Mouse (Mus musculus) intestine, embryonic 14.5 days (tissue): ENCODE measurements around the gene Abcg1. TPM values are rescaled to one million over a fixed set of nuclear protein-coding genes. Genes with fewer than 3 reads are reported as not detected.

Experiments
- ATAC-seq: fragments of 200-750 bp; cut with Nextera tagmentation; replicated peaks from 2 replicates; pipeline ENCODE4 v1.8.0; 2017; ENCODE audit warnings: low read depth, moderate number of reproducible peaks, moderate TSS enrichment, moderate library complexity; ENCODE audit not compliant: low FRiP score, low TSS enrichment
- DNase-seq: peaks from one replicate; pipeline ENCODE4 v3.0.0-alpha.2; 2018; ENCODE audit warnings: low spot score
- H3K27ac ChIP-seq: fragments of 300-500 bp; sonication (generic); 2 replicates; pipeline ENCODE4 v1.5.1; 2014; ENCODE audit warnings: low read depth, mild to moderate bottlenecking, control low read depth
- H3K27me3 ChIP-seq: fragments of 300-500 bp; sonication (generic); replicated peaks from 2 replicates; pipeline ENCODE4 v1.6.1; 2014; ENCODE audit warnings: low read length, control low read depth; ENCODE audit not compliant: control insufficient read depth, insufficient read depth
- H3K36me3 ChIP-seq: fragments of 300-500 bp; sonication (generic); 2 replicates; pipeline ENCODE4 v1.6.1; 2014; ENCODE audit warnings: low read length, control low read depth; ENCODE audit not compliant: control insufficient read depth, insufficient read depth
- H3K4me1 ChIP-seq: fragments of 300-500 bp; sonication (generic); replicated peaks from 2 replicates; pipeline ENCODE4 v1.6.1; 2014; ENCODE audit warnings: low read length, control low read depth, mixed read lengths; ENCODE audit not compliant: control insufficient read depth, insufficient read depth
- H3K4me2 ChIP-seq: fragments of 300-500 bp; sonication (generic); 2 replicates; pipeline ENCODE4 v1.6.1; 2014; ENCODE audit warnings: low read length
- H3K4me3 ChIP-seq: fragments of 300-500 bp; sonication (generic); 2 replicates; pipeline ENCODE4 v1.5.1; 2014; ENCODE audit warnings: low read depth, low read length, control low read depth, mixed read lengths
- H3K9ac ChIP-seq: fragments of 300-500 bp; sonication (generic); 2 replicates; pipeline ENCODE4 v1.6.1; 2014; ENCODE audit warnings: mild to moderate bottlenecking, low read length
- H3K9me3 ChIP-seq: fragments of 300-500 bp; sonication (generic); 2 replicates; pipeline ENCODE4 v1.6.1; 2016; ENCODE audit warnings: low read length, control low read depth; ENCODE audit not compliant: control insufficient read depth
- WGBS: fragments of 180-500 bp; shearing (Covaris S2); extraction: QIAGEN DNeasy Blood & Tissue Kit; methylation state at CpG from one replicate; pipeline ENCODE4 v1.1.7; 2014; 5-methylcytosine and 5-hydroxymethylcytosine counted together
- polyA plus RNA-seq: library from polyadenylated mRNA; unstranded; fragments of >200 nt; fragmentation: Nextera tagmentation; extraction: Ambion mirVana; gene quantifications from 2 replicates; pipeline ENCODE4 v1.2.1, GENCODE M21; 2014

Abcg1 gene
- polyA plus RNA-seq, result 5.0 and 5.1 TPM in 2 replicates

DNA sequence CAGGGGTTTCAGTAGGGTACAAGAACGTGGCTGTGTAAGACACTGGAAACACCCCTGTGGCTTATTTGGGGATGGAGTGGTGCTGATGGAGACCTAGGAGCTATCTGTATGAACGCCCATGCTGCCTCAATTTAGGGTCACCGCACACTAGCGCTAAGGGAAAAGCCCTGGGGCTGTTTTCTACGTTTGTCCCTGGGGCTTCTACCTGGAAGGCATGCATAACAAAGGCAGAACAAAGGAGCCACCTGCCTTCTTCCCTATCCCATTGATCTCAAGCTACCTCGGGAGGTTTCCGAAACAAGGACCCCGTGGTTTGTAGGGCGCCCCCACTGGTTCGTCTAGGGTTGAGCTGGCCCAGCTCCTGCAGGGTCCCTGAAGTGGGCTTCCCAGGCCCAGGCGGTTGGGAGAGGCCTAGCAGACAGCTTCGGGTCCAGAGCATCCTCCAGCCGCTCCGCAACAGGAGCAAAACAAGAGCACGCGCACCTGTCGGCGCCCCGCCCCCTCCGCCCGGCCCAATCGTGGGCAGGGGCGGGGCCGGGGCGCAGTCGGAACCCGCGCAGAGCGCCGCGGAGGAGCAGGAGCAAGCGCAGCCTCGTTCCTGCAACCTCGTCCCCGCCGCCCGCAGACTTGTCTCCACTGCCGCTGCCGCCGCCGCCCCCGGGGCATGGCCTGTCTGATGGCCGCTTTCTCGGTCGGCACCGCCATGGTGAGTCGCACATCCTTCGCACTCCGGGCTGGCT lies at the start of gene Abcg1:
TSS of gene Abcg1 (plus strand) at position 525 of the 740 bp plus-strand sequence.
- Histone ChIP-seq H3K4me3 (peak within 1 kb of the TSS; percentile 48), H3K9ac (peak within 1 kb of the TSS; percentile 32), H3K36me3 (no peaks in the 10 kb centered on the region), H3K27me3 (peaks cover 31% of the 10 kb centered on the region), H3K9me3 (0 out of 2 replicates have a peak, but pooled peaks cover 3% of the 10 kb centered on the region), H3K27ac (no peak within 1 kb of the TSS), H3K4me2 (peak within 1 kb of the TSS; percentile 79), H3K4me1 (peaks cover 12% of the 10 kb centered on the region)
- WGBS, result 3% methylated on average over 44 of the region's 49 CpGs
- peak; percentile 76 for ATAC-seq
- peak; percentile 80 for DNase-seq

DNA sequence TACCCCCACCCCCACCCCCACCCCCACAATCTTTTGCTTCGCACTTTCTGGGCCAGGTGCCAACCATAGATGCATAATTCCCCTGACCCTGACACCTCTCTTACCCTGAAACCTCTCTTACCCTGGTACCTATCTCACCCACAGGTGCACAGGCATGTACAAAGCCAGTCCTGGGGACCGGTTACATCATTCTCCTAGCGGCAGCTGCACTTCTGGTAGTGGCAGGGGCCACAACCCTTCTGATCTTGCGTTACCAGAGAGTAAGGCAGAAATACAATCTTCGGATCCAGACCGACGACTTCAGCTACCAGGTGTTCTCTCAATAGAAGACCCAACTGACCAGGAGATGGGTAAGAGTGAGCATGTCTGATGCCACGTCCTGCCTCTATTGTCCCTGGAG lies 49.1 kb upstream of the Abcg1 start:
- no peak overlapping the region for H3K4me3 ChIP-seq
- no peak overlapping the region for H3K4me2 ChIP-seq
- H3K9me3 ChIP-seq, result no peaks in the 10 kb centered on the region
- no peaks in the 10 kb centered on the region for H3K4me1 ChIP-seq
- DNase-seq, result no peak
- H3K27me3 ChIP-seq, result no peaks in the 10 kb centered on the region
- ATAC-seq, result no peak
- no peaks in the 10 kb centered on the region for H3K36me3 ChIP-seq
- no peak overlapping the region for H3K27ac ChIP-seq
- no peak overlapping the region for H3K9ac ChIP-seq
- whole genome bisulfite sequencing, result 81% methylated on average over 8 of the region's 8 CpGs

DNA sequence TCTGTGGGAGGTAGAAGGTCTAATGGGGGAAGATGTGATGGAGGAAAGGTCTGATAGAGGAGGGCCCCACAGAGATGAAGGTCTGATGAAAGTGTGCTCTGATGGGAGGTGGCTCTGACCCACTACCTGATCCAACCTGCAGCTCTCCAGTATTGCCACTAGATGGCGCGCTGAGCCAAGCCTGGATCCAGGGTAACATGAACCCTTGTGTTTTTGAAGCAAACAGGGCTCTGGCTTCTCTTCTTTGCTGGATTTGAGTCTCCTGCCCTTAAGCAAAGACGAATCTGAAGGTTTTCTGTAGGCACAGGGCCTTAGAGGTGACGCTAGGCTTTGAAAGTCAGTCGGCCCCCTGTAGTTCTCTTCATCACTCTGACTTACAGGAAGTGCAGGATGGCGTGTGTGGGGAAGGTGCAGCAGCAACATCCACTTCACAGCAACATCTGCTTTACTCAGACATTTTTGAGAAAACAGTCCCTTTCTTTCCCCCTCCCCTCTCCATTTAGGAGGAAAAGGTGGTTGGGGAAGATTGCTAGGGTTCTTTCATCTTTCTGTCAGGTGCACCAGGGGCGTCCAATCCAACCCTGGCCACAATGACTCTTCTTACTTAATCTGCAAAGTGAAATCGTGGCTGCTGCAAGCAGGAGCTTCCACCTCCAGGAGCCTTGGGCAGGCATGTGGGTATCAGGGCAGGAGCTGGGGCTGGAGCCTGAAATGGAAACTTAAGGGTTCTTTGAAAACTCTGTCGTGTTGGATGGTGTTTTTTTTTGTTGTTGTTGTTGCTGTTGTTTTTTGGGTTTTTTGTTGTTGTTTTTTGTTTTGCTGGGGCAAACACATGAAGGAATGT lies 45.7 kb upstream of the Abcg1 start:
- no peaks in the 10 kb centered on the region for H3K27me3 ChIP-seq
- H3K9me3 ChIP-seq, result no peaks in the 10 kb centered on the region
- no peak overlapping the region for H3K4me2 ChIP-seq
- DNase-seq (peak; percentile 81), ATAC-seq (no peak)
- no peak overlapping the region for H3K9ac ChIP-seq
- H3K4me3 ChIP-seq, result no peak overlapping the region
- H3K4me1 ChIP-seq, result no peaks in the 10 kb centered on the region
- WGBS, result 30% methylated on average over 9 of the region's 9 CpGs
- no peak overlapping the region for H3K27ac ChIP-seq
- H3K36me3 ChIP-seq, result no peaks in the 10 kb centered on the region

DNA sequence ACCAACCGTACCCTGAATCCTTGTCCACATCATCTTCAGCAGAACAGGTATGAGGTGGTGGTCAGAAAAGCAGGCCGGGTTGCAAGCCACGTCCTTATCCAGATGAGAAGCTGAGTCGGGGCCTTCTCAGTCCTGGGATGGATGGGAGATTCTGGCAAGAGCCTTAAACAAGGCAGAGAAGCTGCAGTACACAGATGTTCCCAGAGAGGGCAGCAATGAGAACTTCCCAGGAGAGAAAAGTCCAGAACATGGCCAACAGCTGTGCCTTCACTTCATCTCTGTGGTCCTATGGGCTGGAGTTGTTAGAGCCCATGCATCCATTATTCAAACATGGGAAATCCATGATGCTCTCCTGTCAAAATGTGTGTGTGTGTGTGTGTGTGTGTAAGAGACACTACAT lies 39.2 kb upstream of the Abcg1 start:
- 71% methylated on average over 4 of the region's 4 CpGs for WGBS
- H3K4me2 ChIP-seq, result no peak overlapping the region
- H3K9me3 ChIP-seq, result no peaks in the 10 kb centered on the region
- no peaks in the 10 kb centered on the region for H3K36me3 ChIP-seq
- no peak overlapping the region for H3K4me3 ChIP-seq
- no peak overlapping the region for H3K27ac ChIP-seq
- DNase-seq (peak; percentile 87), ATAC-seq (no peak)
- no peak overlapping the region for H3K9ac ChIP-seq
- H3K4me1 ChIP-seq, result no peaks in the 10 kb centered on the region
- no peaks in the 10 kb centered on the region for H3K27me3 ChIP-seq

DNA sequence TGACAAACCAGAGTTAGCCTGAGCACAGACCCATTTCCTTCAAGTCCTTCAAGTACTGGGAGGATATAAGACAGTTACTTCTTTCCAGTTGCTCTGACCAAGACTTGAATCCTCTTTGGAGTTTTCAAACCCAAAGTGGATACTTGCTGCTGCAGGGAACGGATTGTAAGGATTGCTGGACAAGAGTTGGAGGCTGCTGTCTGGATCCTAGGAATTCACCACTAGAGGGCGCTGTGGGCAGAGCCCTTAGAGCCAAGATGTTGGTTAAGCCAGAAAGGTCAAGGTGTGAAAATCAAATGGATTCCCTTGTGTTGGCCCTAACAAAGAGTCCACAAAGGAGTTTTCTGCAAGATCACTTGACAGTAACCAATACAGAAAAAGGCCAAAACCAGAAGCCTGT lies 38.0 kb upstream of the Abcg1 start:
- WGBS, result 4% methylated on average over 2 of the region's 2 CpGs
- H3K4me2 ChIP-seq, result no peak overlapping the region
- H3K27ac ChIP-seq, result no peak overlapping the region
- peak; percentile 80 for DNase-seq
- H3K4me1 ChIP-seq, result 0 out of 2 replicates have a peak, but pooled peaks cover 3% of the 10 kb centered on the region
- no peak for ATAC-seq
- no peaks in the 10 kb centered on the region for H3K27me3 ChIP-seq
- H3K4me3 ChIP-seq, result no peak overlapping the region
- H3K36me3 ChIP-seq, result no peaks in the 10 kb centered on the region
- no peaks in the 10 kb centered on the region for H3K9me3 ChIP-seq
- H3K9ac ChIP-seq, result no peak overlapping the region

DNA sequence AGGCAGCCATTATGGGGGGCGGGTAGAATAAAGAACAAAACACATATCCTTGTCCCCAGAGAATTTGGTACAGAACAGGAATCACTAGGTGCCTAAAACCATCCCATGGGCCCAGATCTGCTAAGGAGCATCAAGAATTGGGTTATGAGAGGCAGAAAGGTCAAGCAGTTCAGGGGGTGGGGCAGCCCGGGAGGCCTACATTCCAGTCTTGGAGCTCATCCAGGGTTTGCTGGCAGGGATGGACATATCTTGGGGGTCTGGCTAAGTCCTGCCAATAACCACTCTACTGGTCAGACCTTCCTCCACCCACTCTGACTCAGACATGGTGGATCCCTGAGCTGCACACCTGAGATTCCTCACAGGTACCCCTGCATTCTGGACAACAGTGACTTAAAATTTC lies 37.4 kb upstream of the Abcg1 start:
- DNase-seq (no peak), ATAC-seq (no peak)
- Histone ChIP-seq H3K9ac (no peak overlapping the region), H3K4me3 (no peak overlapping the region), H3K27ac (no peak overlapping the region), H3K27me3 (no peaks in the 10 kb centered on the region), H3K4me2 (no peak overlapping the region), H3K36me3 (no peaks in the 10 kb centered on the region), H3K9me3 (no peaks in the 10 kb centered on the region), H3K4me1 (0 out of 2 replicates have a peak, but pooled peaks cover 3% of the 10 kb centered on the region)
- WGBS, result 68% methylated on average over 2 of the region's 2 CpGs

DNA sequence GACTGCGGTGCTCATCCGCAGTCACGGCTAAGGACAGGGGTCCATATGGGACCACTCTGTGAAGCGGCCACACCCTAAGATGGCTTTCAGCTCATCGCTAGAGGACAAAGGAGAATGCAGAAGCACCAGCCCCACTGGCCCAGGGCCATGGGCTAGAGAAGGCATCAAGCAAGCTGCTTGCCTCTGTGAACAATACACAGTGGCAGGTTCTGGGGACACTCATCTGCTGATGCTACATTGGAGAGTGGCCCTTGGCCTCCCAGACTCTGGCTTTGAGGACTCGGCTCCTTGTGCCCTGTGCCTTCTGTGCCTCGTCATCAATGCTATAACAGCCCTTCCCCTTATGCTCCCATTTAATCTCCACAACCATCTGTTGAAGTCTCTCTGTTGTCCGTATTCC lies 36.2 kb upstream of the Abcg1 start:
- Histone ChIP-seq H3K27me3 (no peaks in the 10 kb centered on the region), H3K27ac (no peak overlapping the region), H3K4me3 (no peak overlapping the region), H3K9ac (no peak overlapping the region), H3K4me2 (no peak overlapping the region), H3K9me3 (no peaks in the 10 kb centered on the region), H3K36me3 (no peaks in the 10 kb centered on the region), H3K4me1 (0 out of 2 replicates have a peak, but pooled peaks cover 3% of the 10 kb centered on the region)
- WGBS, result 84% methylated on average over 8 of the region's 8 CpGs
- ATAC-seq, result no peak
- DNase-seq, result no peak

DNA sequence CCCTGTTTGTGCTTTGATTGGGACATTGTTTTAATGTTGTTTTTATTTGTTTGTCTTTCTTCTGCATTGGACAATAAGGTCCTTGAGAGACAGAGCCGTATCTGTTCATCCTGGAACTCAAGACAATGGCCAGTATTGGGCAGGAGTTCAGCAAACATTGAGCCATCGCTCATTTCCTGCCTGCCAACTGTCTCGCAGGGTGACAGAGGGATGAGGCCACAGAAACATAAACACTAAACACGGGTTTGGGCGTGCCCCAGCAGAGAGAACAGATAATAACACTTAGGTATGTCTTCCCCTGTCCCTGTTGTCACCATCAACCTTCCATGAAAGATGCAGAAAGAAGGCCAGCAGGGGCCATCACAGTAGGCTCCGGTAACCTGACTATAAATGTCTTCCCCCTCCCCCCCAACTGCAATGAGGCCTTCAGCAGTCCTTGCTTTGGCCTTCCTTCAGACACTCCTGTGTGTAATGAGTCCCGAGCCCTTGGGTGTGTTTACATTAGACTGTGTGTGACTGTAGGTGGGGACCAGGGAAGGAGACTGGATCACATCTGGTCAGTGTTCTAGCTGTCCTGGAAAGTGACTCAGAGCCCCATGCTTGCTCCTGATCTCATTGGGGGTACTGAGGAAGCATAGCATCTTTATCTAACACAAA lies 33.2 kb upstream of the Abcg1 start:
- no peaks in the 10 kb centered on the region for H3K9me3 ChIP-seq
- H3K9ac ChIP-seq, result no peak overlapping the region
- H3K4me3 ChIP-seq, result no peak overlapping the region
- H3K4me2 ChIP-seq, result no peak overlapping the region
- DNase-seq, result no peak
- 0 out of 2 replicates have a peak, but pooled peaks cover 3% of the 10 kb centered on the region for H3K4me1 ChIP-seq
- ATAC-seq, result no peak
- no peak overlapping the region for H3K27ac ChIP-seq
- H3K36me3 ChIP-seq, result no peaks in the 10 kb centered on the region
- WGBS, result 32% methylated on average over 7 of the region's 7 CpGs
- no peaks in the 10 kb centered on the region for H3K27me3 ChIP-seq
